In genomic region chr11:80425247-80425778, GRCm38 (mm10) we compare ENCODE assay signal across 25 mouse cellular contexts. TPM values are rescaled to one million over a fixed set of nuclear protein-coding genes. Genes with fewer than 3 reads are reported as not detected.
A peak's percentile ranks its signal among the peaks of the same experiment; 100 is the strongest.
DNase-seq lines count a peak whose midpoint lies in the region; ATAC-seq and TF ChIP-seq lines count a peak whose summit lies in the region.
"Had no signal": no experiment of that assay in that cellular context is flagged by ENCODE, and none has a peak within 500 bp of the region (broad histone marks: within the 10 kb centered on the region; RNA-seq: fewer than 3 reads in every experiment).

No protein-coding gene starts in this region.

- no peaks in the 10 kb centered on the region for H3K36me3 ChIP-seq in forebrain, postnatal 0 days (ENCODE audit: insufficient read depth)
- no peaks in the 10 kb centered on the region for H3K36me3 ChIP-seq in forebrain, embryonic 12.5 days (replicated peaks)
- H3K36me3 ChIP-seq in liver, postnatal 0 days (replicated peaks; ENCODE audit: insufficient read depth, low read length), result no peaks in the 10 kb centered on the region
- H3K36me3 ChIP-seq in ES-Bruce4 (ENCODE audit: control insufficient read depth, insufficient read depth, low read length, poor library complexity, severe bottlenecking), result no peaks in the 10 kb centered on the region
- no peaks in the 10 kb centered on the region for H3K36me3 ChIP-seq in hindbrain, embryonic 10.5 days
- H3K36me3 ChIP-seq: embryonic facial prominence, embryonic 15.5 days; forebrain, embryonic 10.5 days; forebrain, embryonic 15.5 days; G1E; heart, embryonic 12.5 days had no signal

- peak; percentile 7; the same call in 1 of the 2 replicates for TF ChIP-seq CTCF in forebrain, postnatal 0 days (IDR thresholded peaks at IDR 0.05; ENCODE audit: low read depth)
- TF ChIP-seq CTCF in liver, postnatal 0 days (IDR thresholded peaks at IDR 0.05; ENCODE audit: low read depth), result peak; percentile 26; the same call in 1 of the 2 replicates
- TF ChIP-seq CTCF in ES-Bruce4 (IDR thresholded peaks at IDR 0.05; ENCODE audit: low read depth, low read length), result peak; percentile 17

- H3K9me3 ChIP-seq in forebrain, postnatal 0 days (ENCODE audit: low read length), result no peaks in the 10 kb centered on the region
- no peaks in the 10 kb centered on the region for H3K9me3 ChIP-seq in forebrain, embryonic 12.5 days
- no peaks in the 10 kb centered on the region for H3K9me3 ChIP-seq in liver, postnatal 0 days (ENCODE audit: low read length)
- H3K9me3 ChIP-seq in ES-Bruce4 (replicated peaks; ENCODE audit: control insufficient read depth, insufficient read depth, low read length, poor library complexity, severe bottlenecking), result peaks cover 6% of the 10 kb centered on the region; the same call in 1 of the 2 replicates
- no peaks in the 10 kb centered on the region for H3K9me3 ChIP-seq in hindbrain, embryonic 10.5 days
- H3K9me3 ChIP-seq: embryonic facial prominence, embryonic 15.5 days; forebrain, embryonic 10.5 days; forebrain, embryonic 15.5 days; G1E; heart, embryonic 12.5 days had no signal

- H3K27me3 ChIP-seq in forebrain, postnatal 0 days (ENCODE audit: insufficient read depth, low read length), result no peaks in the 10 kb centered on the region
- H3K27me3 ChIP-seq in forebrain, embryonic 12.5 days, result no peaks in the 10 kb centered on the region
- no peaks in the 10 kb centered on the region for H3K27me3 ChIP-seq in liver, postnatal 0 days (ENCODE audit: insufficient read depth, low read length)
- no peaks in the 10 kb centered on the region for H3K27me3 ChIP-seq in ES-Bruce4 (ENCODE audit: control insufficient read depth, insufficient read depth, low read length, poor library complexity, severe bottlenecking)
- H3K27me3 ChIP-seq in hindbrain, embryonic 10.5 days (ENCODE audit: insufficient read depth, poor library complexity, severe bottlenecking), result no peaks in the 10 kb centered on the region
- H3K27me3 ChIP-seq: embryonic facial prominence, embryonic 15.5 days; forebrain, embryonic 15.5 days; heart, embryonic 12.5 days had no signal

- no peak for TF ChIP-seq EP300 in liver, postnatal 0 days (IDR thresholded peaks at IDR 0.05; ENCODE audit: low read depth)
- no peak for TF ChIP-seq EP300 in ES-Bruce4 (IDR thresholded peaks at IDR 0.05; ENCODE audit: insufficient read depth, low read depth, low read length)

- no peak overlapping the region for H3K27ac ChIP-seq in forebrain, postnatal 0 days (ENCODE audit: low read depth, low read length)
- no peak overlapping the region for H3K27ac ChIP-seq in forebrain, embryonic 12.5 days
- no peak overlapping the region for H3K27ac ChIP-seq in liver, postnatal 0 days (ENCODE audit: low read depth)
- H3K27ac ChIP-seq in ES-Bruce4 (ENCODE audit: insufficient read depth, low read length), result no peak overlapping the region
- H3K27ac ChIP-seq in hindbrain, embryonic 10.5 days, result no peak overlapping the region
- H3K27ac ChIP-seq: embryonic facial prominence, embryonic 15.5 days; forebrain, embryonic 10.5 days; forebrain, embryonic 15.5 days had no signal

- H3K4me3 ChIP-seq in forebrain, postnatal 0 days (ENCODE audit: low read depth, low read length), result no peak overlapping the region
- H3K4me3 ChIP-seq in forebrain, embryonic 12.5 days (replicated peaks), result no peak overlapping the region
- H3K4me3 ChIP-seq in liver, postnatal 0 days (ENCODE audit: low read depth, low read length), result no peak overlapping the region
- H3K4me3 ChIP-seq in ES-Bruce4 (ENCODE audit: low read depth, low read length), result no peak overlapping the region
- no peak overlapping the region for H3K4me3 ChIP-seq in hindbrain, embryonic 10.5 days
- H3K4me3 ChIP-seq: embryonic facial prominence, embryonic 15.5 days; erythroblast, embryonic 14.5 days; forebrain, embryonic 10.5 days; forebrain, embryonic 15.5 days; heart, embryonic 12.5 days had no signal

- 0 out of 2 replicates have a peak, but pooled peaks cover 3% of the 10 kb centered on the region for H3K4me1 ChIP-seq in forebrain, postnatal 0 days (ENCODE audit: insufficient read depth)
- H3K4me1 ChIP-seq in forebrain, embryonic 12.5 days, result peaks cover 10% of the 10 kb centered on the region
- H3K4me1 ChIP-seq in liver, postnatal 0 days (ENCODE audit: insufficient read depth), result peaks cover 7% of the 10 kb centered on the region
- H3K4me1 ChIP-seq in ES-Bruce4 (ENCODE audit: control insufficient read depth, insufficient read depth, low read length), result no peaks in the 10 kb centered on the region
- peaks cover 10% of the 10 kb centered on the region for H3K4me1 ChIP-seq in hindbrain, embryonic 10.5 days (replicated peaks)

- no peak overlapping the region for H3K4me2 ChIP-seq in forebrain, postnatal 0 days (ENCODE audit: low read depth)
- no peak overlapping the region for H3K4me2 ChIP-seq in forebrain, embryonic 12.5 days
- H3K4me2 ChIP-seq in liver, postnatal 0 days (ENCODE audit: low read depth, low read length), result no peak overlapping the region
- H3K4me2 ChIP-seq: embryonic facial prominence, embryonic 15.5 days; forebrain, embryonic 15.5 days; heart, embryonic 12.5 days had no signal

- no peak for TF ChIP-seq POLR2A in ES-Bruce4 (IDR thresholded peaks at IDR 0.05; ENCODE audit: insufficient read depth, low read length)

- WGBS in forebrain, postnatal 0 days, result 67% methylated on average over 5 of the region's 5 CpGs
- 69% methylated on average over 5 of the region's 5 CpGs for WGBS in forebrain, embryonic 12.5 days
- WGBS in liver, postnatal 0 days (ENCODE audit: insufficient replicate concordance), result 49% methylated on average over 5 of the region's 5 CpGs
- 61% methylated on average over 5 of the region's 5 CpGs for WGBS in hindbrain, embryonic 10.5 days

- no peak for DNase-seq in forebrain, postnatal 0 days
- no peak for DNase-seq in liver, postnatal 0 days
- DNase-seq in liver (no peak), R1 (ENCODE audit: low read depth, low spot score) (peak; percentile 68)
- no peak for DNase-seq in hindbrain, embryonic 10.5 days (ENCODE audit: low spot score)
- no peak for DNase-seq in right cerebral cortex, adult 18-20 months
- DNase-seq: adrenal gland, adult 8-10 months; adrenal gland, postnatal 36 days; B cell, adult 2 months; cerebellum, adult 11 months; cerebellum, adult 8-10 months; cerebellum, postnatal 14 days; embryo, embryonic 11 days; gastrocnemius, postnatal 14 days had no signal

- no peak overlapping the region for H3K9ac ChIP-seq in forebrain, postnatal 0 days
- H3K9ac ChIP-seq in forebrain, embryonic 12.5 days, result no peak overlapping the region
- H3K9ac ChIP-seq in liver, postnatal 0 days (replicated peaks), result no peak overlapping the region
- H3K9ac ChIP-seq in ES-Bruce4 (ENCODE audit: low read depth, poor library complexity, severe bottlenecking), result no peak overlapping the region
- H3K9ac ChIP-seq: embryonic facial prominence, embryonic 15.5 days; forebrain, embryonic 15.5 days; heart, embryonic 12.5 days had no signal

- no peak for ATAC-seq in forebrain, postnatal 0 days
- ATAC-seq in forebrain, embryonic 12.5 days (ENCODE audit: low FRiP score), result no peak
- ATAC-seq in liver, postnatal 0 days, result no peak
- ATAC-seq: CD4-positive, CD25-positive, alpha-beta regulatory T cell, adult 4 months; forebrain, embryonic 15.5 days; hindbrain, embryonic 16.5 days; inflammation-experienced regulatory T-cells, adult 6 months had no signal

RNA-seq across cellular contexts. Expression of gene Psmd11, which starts 3.1 kb away (rescaled TPM):
- total RNA-seq in forebrain, postnatal 0 days (2014; rRNA removed), result 30.2 and 33.4 TPM in 2 replicates
- 280 and 310 TPM in 2 replicates for polyA plus RNA-seq in forebrain, postnatal 0 days (2015; fragmentation: Nextera tagmentation; extraction: Ambion mirVana)
- 378 and 397 TPM in 2 replicates for polyA plus RNA-seq in forebrain, embryonic 12.5 days (2016; fragmentation: Nextera tagmentation; extraction: Ambion mirVana)
- polyA plus RNA-seq in liver, postnatal 0 days (2015; fragmentation: Nextera tagmentation; extraction: Ambion mirVana), result 128 and 143 TPM in 2 replicates
- polyA plus RNA-seq in ES-Bruce4 (2011; ENCODE audit: insufficient read depth, insufficient read length, low read depth, missing spikeins), result 261 TPM in 2 replicates
- polyA plus RNA-seq in hindbrain, embryonic 10.5 days (2016; fragmentation: Nextera tagmentation; extraction: Ambion mirVana), result 344 and 387 TPM in 2 replicates

RNA-seq across cellular contexts. Expression of gene Zfp207, which starts 42.2 kb away (rescaled TPM):
- 250 and 264 TPM in 2 replicates for total RNA-seq in forebrain, postnatal 0 days (2014; rRNA removed)
- polyA plus RNA-seq in forebrain, postnatal 0 days (2015; fragmentation: Nextera tagmentation; extraction: Ambion mirVana), result 163 and 171 TPM in 2 replicates
- 296 and 310 TPM in 2 replicates for polyA plus RNA-seq in forebrain, embryonic 12.5 days (2016; fragmentation: Nextera tagmentation; extraction: Ambion mirVana)
- polyA plus RNA-seq in liver, postnatal 0 days (2015; fragmentation: Nextera tagmentation; extraction: Ambion mirVana), result 68.9 and 71.6 TPM in 2 replicates
- 344 and 357 TPM in 2 replicates for polyA plus RNA-seq in ES-Bruce4 (2011; ENCODE audit: insufficient read depth, insufficient read length, low read depth, missing spikeins)
- polyA plus RNA-seq in hindbrain, embryonic 10.5 days (2016; fragmentation: Nextera tagmentation; extraction: Ambion mirVana), result 244 and 296 TPM in 2 replicates

RNA-seq across cellular contexts. Expression of gene 5730455P16Rik, which starts 47.5 kb away (rescaled TPM):
- 41.8 and 43.2 TPM in 2 replicates for total RNA-seq in forebrain, postnatal 0 days (2014; rRNA removed)
- polyA plus RNA-seq in forebrain, postnatal 0 days (2015; fragmentation: Nextera tagmentation; extraction: Ambion mirVana), result 30.8 and 47.6 TPM in 2 replicates
- polyA plus RNA-seq in forebrain, embryonic 12.5 days (2016; fragmentation: Nextera tagmentation; extraction: Ambion mirVana), result 30.0 and 31.4 TPM in 2 replicates
- polyA plus RNA-seq in liver, postnatal 0 days (2015; fragmentation: Nextera tagmentation; extraction: Ambion mirVana), result 6.2 and 6.6 TPM in 2 replicates
- polyA plus RNA-seq in ES-Bruce4 (2011; ENCODE audit: insufficient read depth, insufficient read length, low read depth, missing spikeins), result 27.8 and 31.0 TPM in 2 replicates
- polyA plus RNA-seq in hindbrain, embryonic 10.5 days (2016; fragmentation: Nextera tagmentation; extraction: Ambion mirVana), result 19.4 and 24.4 TPM in 2 replicates

RNA-seq across cellular contexts. Expression of gene Cdk5r1, which starts 51.5 kb away (rescaled TPM):
- 392 and 416 TPM in 2 replicates for total RNA-seq in forebrain, postnatal 0 days (2014; rRNA removed)
- 117 and 122 TPM in 2 replicates for polyA plus RNA-seq in forebrain, postnatal 0 days (2015; fragmentation: Nextera tagmentation; extraction: Ambion mirVana)
- polyA plus RNA-seq in forebrain, embryonic 12.5 days (2016; fragmentation: Nextera tagmentation; extraction: Ambion mirVana), result 54.0 and 63.9 TPM in 2 replicates
- polyA plus RNA-seq in liver, postnatal 0 days (2015; fragmentation: Nextera tagmentation; extraction: Ambion mirVana), result 0.18 and 0.28 TPM in 2 replicates
- polyA plus RNA-seq in ES-Bruce4 (2011; ENCODE audit: insufficient read depth, insufficient read length, low read depth, missing spikeins), result 0.96 and 1.3 TPM in 2 replicates
- polyA plus RNA-seq in hindbrain, embryonic 10.5 days (2016; fragmentation: Nextera tagmentation; extraction: Ambion mirVana), result 7.0 and 18.0 TPM in 2 replicates
